Mouse (Mus musculus): ENCODE measurements around the gene Hexim1.

Hexim1 gene

GRCm38 (mm10) chr11:103149771-103150170 lies 33.7 kb downstream of the Hexim1 start:
- in situ Hi-C loops (cut with MseI, MboI) = no loop called here

GRCm38 (mm10) chr11:103158621-103159478 lies 42.8 kb downstream of the Hexim1 start:
- in situ Hi-C loops (cut with MseI, MboI) = loop anchor here (5.0 kb wide), 1 partner anchor 57 kb away; the partner anchor contains the start of genes Acbd4 (in 2 of the 2) and Plcd3 (in 2 of the 2)

DNA sequence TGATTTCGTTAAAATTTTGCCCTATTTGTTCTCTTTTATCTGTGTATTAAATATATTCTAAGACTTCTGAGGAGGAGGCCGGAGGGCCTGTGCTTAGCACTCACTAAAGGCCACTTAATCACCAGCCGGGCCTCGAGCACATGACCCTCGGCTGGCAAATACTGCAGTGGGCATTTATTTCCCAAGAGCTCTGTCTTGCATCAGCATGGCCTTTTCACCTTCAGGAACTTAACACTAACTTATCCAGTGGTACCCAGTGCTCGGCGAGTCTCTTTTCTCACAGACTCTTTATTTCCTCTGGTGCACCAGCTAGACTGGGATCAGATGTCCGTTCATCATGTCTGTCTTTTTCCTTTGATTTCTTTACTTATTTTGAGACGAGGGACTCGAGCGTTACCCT lies 44.7 kb downstream of the Hexim1 start:
- in situ Hi-C loops (cut with MseI, MboI) = no loop called here

DNA sequence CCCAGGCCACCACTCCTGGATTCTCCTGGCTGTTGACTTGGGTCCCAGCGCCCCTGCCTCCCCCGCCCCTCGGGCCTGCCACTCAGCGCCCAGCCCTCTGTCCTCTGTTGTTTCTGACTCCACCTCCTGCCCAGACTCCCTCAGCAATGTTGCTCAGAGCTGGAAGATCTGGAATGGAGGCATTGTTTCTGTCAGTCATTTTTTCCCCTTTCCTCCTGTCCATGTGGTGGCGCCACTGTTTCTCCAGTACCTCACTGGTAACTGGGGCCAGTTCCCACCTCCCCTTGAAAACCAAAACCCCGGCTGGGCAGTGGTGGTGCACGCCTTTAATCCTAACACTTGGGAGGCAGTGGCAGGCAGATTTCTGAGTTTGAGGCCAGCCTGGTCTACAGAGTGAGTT lies 45.4 kb downstream of the Hexim1 start:
- in situ Hi-C loops (cut with MseI, MboI) = no loop called here

- in situ Hi-C loops (cut with MseI, MboI) = no loop called here
These were observed 46.1 kb downstream of the Hexim1 start for GRCm38 (mm10) chr11:103162132-103162531.

GRCm38 (mm10) chr11:103164391-103164790 lies 48.4 kb downstream of the Hexim1 start:
- in situ Hi-C loops (cut with MseI, MboI) = no loop called here

GRCm38 (mm10) chr11:103168690-103169390 lies 52.8 kb downstream of the Hexim1 start:
- in situ Hi-C loops (cut with MseI, MboI) = loop anchor here in 1 of 2 experiments (5.0 kb wide), 1 partner anchor 158 kb away; no protein-coding TSS in a partner anchor
